Mouse (Mus musculus): ENCODE measurements around the gene Mtap. TPM values are rescaled to one million over a fixed set of nuclear protein-coding genes. Genes with fewer than 3 reads are reported as not detected.

The Mtap gene
- polyA plus RNA-seq, 1 experiment = 87.0 TPM

DNA sequence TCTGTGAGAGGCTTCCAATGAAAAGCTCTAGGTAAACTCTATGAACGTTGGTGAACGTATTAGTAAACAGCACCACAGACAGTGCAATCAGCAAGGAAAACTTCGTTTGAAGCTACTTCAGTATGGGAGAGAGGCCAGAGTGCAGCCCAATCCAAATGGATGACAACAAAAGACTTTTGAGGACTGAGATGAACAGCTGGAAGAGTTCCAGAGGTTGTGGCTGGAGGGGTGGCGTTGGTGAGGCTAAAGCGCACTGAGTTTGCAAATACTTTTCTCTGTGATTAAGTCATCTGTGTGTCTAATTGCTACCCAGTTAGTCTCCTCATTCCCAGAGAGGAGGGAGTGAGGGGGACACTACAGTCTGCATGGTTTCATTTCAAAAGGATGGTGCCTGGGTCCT is 38.7 kb upstream of the Mtap start:
- H3K36me3 ChIP-seq (ENCODE audit: control insufficient read depth, insufficient read depth) = peaks cover 5% of the 10 kb centered on the region
- no peak overlapping the region for H3K4me3 ChIP-seq (ENCODE audit: insufficient read depth, poor library complexity, severe bottlenecking)
- no peaks in the 10 kb centered on the region for H3K79me2 ChIP-seq (ENCODE audit: control insufficient read depth, insufficient read depth)
- no peaks in the 10 kb centered on the region for H3K27me3 ChIP-seq (ENCODE audit: control insufficient read depth, insufficient read depth, insufficient read length)
- no peak overlapping the region for H3ac ChIP-seq (ENCODE audit: control insufficient read depth, insufficient read length, low read depth)
- H3K79me3 ChIP-seq (ENCODE audit: low read depth) = no peaks in the 10 kb centered on the region
- TF ChIP-seq CEBPB (IDR thresholded peaks at IDR 0.05; ENCODE audit: low read depth) (no peak), USF1 (IDR thresholded peaks at IDR 0.05; ENCODE audit: low read depth) (no peak)

DNA sequence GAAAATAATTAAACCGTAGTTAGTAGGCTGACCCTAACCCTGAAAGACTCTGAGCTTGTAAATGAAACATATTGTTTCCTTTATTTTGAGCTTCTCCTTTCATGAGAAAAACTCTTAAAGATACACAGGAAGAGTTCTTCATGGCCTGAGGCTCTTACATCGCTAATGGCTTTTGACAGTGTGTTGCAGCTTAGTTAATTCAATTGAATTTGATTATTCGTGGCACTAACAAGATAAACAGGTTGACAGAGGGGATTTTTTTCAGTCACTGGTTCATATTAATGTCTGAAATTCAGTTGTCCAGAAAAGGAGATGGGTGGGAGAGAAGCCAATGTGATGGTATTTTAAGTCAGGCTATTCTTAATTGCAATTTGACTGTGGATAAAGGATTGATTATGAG is 35.6 kb upstream of the Mtap start:
- no peak for TF ChIP-seq FOSL1 (IDR thresholded peaks at IDR 0.05; ENCODE audit: insufficient read depth, low read length, poor library complexity, severe bottlenecking)
- no peak for TF ChIP-seq CTCF (IDR thresholded peaks at IDR 0.05; ENCODE audit: control insufficient read depth, insufficient read depth, insufficient read length)
- TF ChIP-seq MAX (IDR thresholded peaks at IDR 0.05) = no peak
- no peak for TF ChIP-seq MYOD1 (IDR thresholded peaks at IDR 0.05; ENCODE audit: control insufficient read depth, insufficient read length, low read depth)
- TF ChIP-seq USF1 (IDR thresholded peaks at IDR 0.05; ENCODE audit: low read depth) = no peak
- no peak for TF ChIP-seq CEBPB (IDR thresholded peaks at IDR 0.05; ENCODE audit: low read depth)
- no peak for TF ChIP-seq MYOG (IDR thresholded peaks at IDR 0.05; ENCODE audit: control insufficient read depth, extremely low read depth, insufficient read length)
- no peak overlapping the region for H3ac ChIP-seq (ENCODE audit: control insufficient read depth, insufficient read length, low read depth)
- H3K4me3 ChIP-seq (ENCODE audit: insufficient read depth, poor library complexity, severe bottlenecking) = no peak overlapping the region
- H3K79me3 ChIP-seq (ENCODE audit: low read depth) = no peaks in the 10 kb centered on the region
- H3K27me3 ChIP-seq (ENCODE audit: control insufficient read depth, insufficient read depth, insufficient read length) = no peaks in the 10 kb centered on the region
- H3K79me2 ChIP-seq (ENCODE audit: control insufficient read depth, insufficient read depth) = no peaks in the 10 kb centered on the region
- H3K36me3 ChIP-seq (ENCODE audit: control insufficient read depth, insufficient read depth) = peaks cover 11% of the 10 kb centered on the region

DNA sequence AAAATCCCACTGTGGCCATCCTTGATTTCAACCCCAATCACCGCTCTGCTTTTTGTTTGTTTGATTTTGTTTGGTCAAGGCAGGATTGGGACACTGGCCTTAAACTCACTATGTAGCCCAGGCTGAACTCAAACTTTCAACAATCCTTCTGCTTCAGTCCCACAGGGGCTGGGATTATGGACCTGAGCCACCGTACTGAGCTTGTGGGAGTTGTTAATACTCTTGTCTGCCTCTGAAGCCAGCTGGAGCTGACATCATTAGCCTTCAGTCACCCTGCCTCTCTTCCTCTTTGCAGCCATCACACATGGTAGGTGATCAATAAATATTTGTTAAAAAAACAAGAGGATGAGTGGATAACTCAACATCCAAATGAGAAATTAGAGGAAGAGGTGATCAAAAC is 34.6 kb upstream of the Mtap start:
- peaks cover 11% of the 10 kb centered on the region for H3K36me3 ChIP-seq (ENCODE audit: control insufficient read depth, insufficient read depth)
- no peaks in the 10 kb centered on the region for H3K79me2 ChIP-seq (ENCODE audit: control insufficient read depth, insufficient read depth)
- no peak overlapping the region for H3ac ChIP-seq (ENCODE audit: control insufficient read depth, insufficient read length, low read depth)
- no peaks in the 10 kb centered on the region for H3K79me3 ChIP-seq (ENCODE audit: low read depth)
- TF ChIP-seq MYOG (IDR thresholded peaks at IDR 0.05; ENCODE audit: control insufficient read depth, extremely low read depth, insufficient read length) (no peak), USF1 (IDR thresholded peaks at IDR 0.05; ENCODE audit: low read depth) (no peak), CTCF (IDR thresholded peaks at IDR 0.05; ENCODE audit: control insufficient read depth, insufficient read depth, insufficient read length) (no peak), MAX (IDR thresholded peaks at IDR 0.05) (no peak), FOSL1 (IDR thresholded peaks at IDR 0.05; ENCODE audit: insufficient read depth, low read length, poor library complexity, severe bottlenecking) (no peak), CEBPB (IDR thresholded peaks at IDR 0.05; ENCODE audit: low read depth) (no peak), MYOD1 (IDR thresholded peaks at IDR 0.05; ENCODE audit: control insufficient read depth, insufficient read length, low read depth) (no peak)
- no peaks in the 10 kb centered on the region for H3K27me3 ChIP-seq (ENCODE audit: control insufficient read depth, insufficient read depth, insufficient read length)
- H3K4me3 ChIP-seq (ENCODE audit: insufficient read depth, poor library complexity, severe bottlenecking) = no peak overlapping the region

DNA sequence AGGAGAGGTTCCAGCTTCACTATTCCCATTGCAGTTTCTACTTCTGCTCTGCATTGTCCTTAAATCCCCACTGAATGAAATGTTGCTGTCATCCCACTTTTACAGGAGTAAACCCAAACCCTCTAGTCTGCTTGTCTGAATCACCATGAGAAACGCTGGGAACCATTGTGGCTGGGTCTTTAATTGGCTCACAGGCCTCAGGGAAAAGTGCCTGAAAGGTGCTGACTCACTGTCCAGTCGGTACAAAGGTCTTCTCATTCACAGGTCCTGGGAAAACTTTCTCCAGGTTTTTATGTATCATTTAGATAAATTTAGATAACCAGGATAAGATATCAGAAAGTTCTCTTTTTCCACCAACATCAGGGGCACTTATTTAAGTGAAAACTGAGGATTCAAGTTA is 31.4 kb upstream of the Mtap start:
- peaks cover 6% of the 10 kb centered on the region for H3K36me3 ChIP-seq (ENCODE audit: control insufficient read depth, insufficient read depth)
- no peak overlapping the region for H3K4me3 ChIP-seq (ENCODE audit: insufficient read depth, poor library complexity, severe bottlenecking)
- no peak overlapping the region for H3ac ChIP-seq (ENCODE audit: control insufficient read depth, insufficient read length, low read depth)
- no peaks in the 10 kb centered on the region for H3K79me2 ChIP-seq (ENCODE audit: control insufficient read depth, insufficient read depth)
- TF ChIP-seq MYOD1 (IDR thresholded peaks at IDR 0.05; ENCODE audit: control insufficient read depth, insufficient read length, low read depth) (no peak), MAX (IDR thresholded peaks at IDR 0.05) (no peak), FOSL1 (IDR thresholded peaks at IDR 0.05; ENCODE audit: insufficient read depth, low read length, poor library complexity, severe bottlenecking) (no peak), CTCF (IDR thresholded peaks at IDR 0.05; ENCODE audit: control insufficient read depth, insufficient read depth, insufficient read length) (no peak), USF1 (IDR thresholded peaks at IDR 0.05; ENCODE audit: low read depth) (no peak)
- no peaks in the 10 kb centered on the region for H3K79me3 ChIP-seq (ENCODE audit: low read depth)
- no peaks in the 10 kb centered on the region for H3K27me3 ChIP-seq (ENCODE audit: control insufficient read depth, insufficient read depth, insufficient read length)

DNA sequence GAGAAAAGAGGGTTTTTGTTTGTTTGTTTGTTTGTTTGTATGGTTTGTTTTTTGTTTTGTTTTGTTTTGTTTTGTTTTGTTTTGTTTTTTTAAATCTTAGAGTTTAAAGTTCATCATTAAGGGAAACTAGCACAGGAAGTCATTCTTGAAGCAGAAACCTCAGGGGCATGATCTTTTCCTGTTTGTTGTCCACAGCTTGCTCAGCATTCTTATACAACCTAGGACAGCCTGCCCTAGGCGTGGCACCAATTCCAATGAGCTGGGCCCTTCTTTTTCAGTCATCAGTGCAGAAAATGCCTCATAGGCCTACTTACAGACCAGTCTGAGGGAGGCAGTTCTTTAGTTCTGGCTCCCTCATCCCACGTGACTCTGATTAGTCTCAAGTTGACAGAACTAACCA is 30.4 kb upstream of the Mtap start:
- no peak overlapping the region for H3K4me3 ChIP-seq (ENCODE audit: insufficient read depth, poor library complexity, severe bottlenecking)
- no peaks in the 10 kb centered on the region for H3K79me3 ChIP-seq (ENCODE audit: low read depth)
- no peak for TF ChIP-seq CTCF (IDR thresholded peaks at IDR 0.05; ENCODE audit: control insufficient read depth, insufficient read depth, insufficient read length)
- TF ChIP-seq MYOG (IDR thresholded peaks at IDR 0.05; ENCODE audit: control insufficient read depth, extremely low read depth, insufficient read length) = no peak
- TF ChIP-seq CEBPB (IDR thresholded peaks at IDR 0.05; ENCODE audit: low read depth) = no peak
- TF ChIP-seq MAX (IDR thresholded peaks at IDR 0.05) = no peak
- TF ChIP-seq MYOD1 (IDR thresholded peaks at IDR 0.05; ENCODE audit: control insufficient read depth, insufficient read length, low read depth) = no peak
- no peak for TF ChIP-seq FOSL1 (IDR thresholded peaks at IDR 0.05; ENCODE audit: insufficient read depth, low read length, poor library complexity, severe bottlenecking)
- no peak for TF ChIP-seq USF1 (IDR thresholded peaks at IDR 0.05; ENCODE audit: low read depth)
- no peak overlapping the region for H3ac ChIP-seq (ENCODE audit: control insufficient read depth, insufficient read length, low read depth)
- H3K27me3 ChIP-seq (ENCODE audit: control insufficient read depth, insufficient read depth, insufficient read length) = no peaks in the 10 kb centered on the region
- H3K36me3 ChIP-seq (ENCODE audit: control insufficient read depth, insufficient read depth) = peaks cover 6% of the 10 kb centered on the region
- no peaks in the 10 kb centered on the region for H3K79me2 ChIP-seq (ENCODE audit: control insufficient read depth, insufficient read depth)

DNA sequence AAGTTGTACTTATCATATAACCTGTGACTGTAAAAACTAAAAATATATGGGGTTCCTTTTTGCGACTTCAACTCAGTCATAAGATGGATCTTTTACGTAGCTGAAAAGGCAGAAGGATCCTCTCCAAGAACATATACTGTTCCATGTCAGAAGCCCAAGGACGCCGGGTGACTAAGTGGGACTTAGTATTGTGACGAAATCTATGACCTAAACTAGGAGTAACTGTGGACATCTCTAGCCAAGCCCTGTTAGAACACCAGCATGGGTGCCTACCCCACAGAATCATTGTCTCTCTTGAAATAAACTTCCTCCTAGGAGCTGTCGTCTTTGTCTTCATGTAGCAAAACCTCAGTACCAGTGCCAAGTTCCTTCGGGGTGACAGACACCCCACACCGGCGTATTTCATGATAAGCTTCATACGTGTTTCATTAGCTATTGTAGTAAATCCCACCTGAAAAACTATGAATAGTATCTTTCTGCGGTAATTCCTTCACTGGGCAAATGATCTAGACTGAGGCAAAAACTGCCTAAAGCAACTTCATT is 24.7 kb upstream of the Mtap start:
- H3K27me3 ChIP-seq (ENCODE audit: control insufficient read depth, insufficient read depth, insufficient read length) = no peaks in the 10 kb centered on the region
- H3K4me3 ChIP-seq (ENCODE audit: insufficient read depth, poor library complexity, severe bottlenecking) = no peak overlapping the region
- no peak for TF ChIP-seq CEBPB (IDR thresholded peaks at IDR 0.05; ENCODE audit: low read depth)
- no peaks in the 10 kb centered on the region for H3K79me2 ChIP-seq (ENCODE audit: control insufficient read depth, insufficient read depth)
- peaks cover 30% of the 10 kb centered on the region for H3K36me3 ChIP-seq (ENCODE audit: control insufficient read depth, insufficient read depth)
- no peak overlapping the region for H3ac ChIP-seq (ENCODE audit: control insufficient read depth, insufficient read length, low read depth)
- H3K79me3 ChIP-seq (ENCODE audit: low read depth) = peaks cover 5% of the 10 kb centered on the region

Data from C2C12 (cell line).